Mouse (Mus musculus) skeletal muscle tissue, adult 2 months (tissue): ENCODE results near the gene Foxred2.

Experiments
- DNase-seq: peaks from one replicate; pipeline ENCODE4 v3.0.0-alpha.2; 2012; ENCODE audit warnings: low read depth, low spot score

The Foxred2 gene

GRCm38 (mm10) chr15:77949061-77949460 is 7.5 kb downstream of the Foxred2 start:
- no peak for DNase-seq

DNA sequence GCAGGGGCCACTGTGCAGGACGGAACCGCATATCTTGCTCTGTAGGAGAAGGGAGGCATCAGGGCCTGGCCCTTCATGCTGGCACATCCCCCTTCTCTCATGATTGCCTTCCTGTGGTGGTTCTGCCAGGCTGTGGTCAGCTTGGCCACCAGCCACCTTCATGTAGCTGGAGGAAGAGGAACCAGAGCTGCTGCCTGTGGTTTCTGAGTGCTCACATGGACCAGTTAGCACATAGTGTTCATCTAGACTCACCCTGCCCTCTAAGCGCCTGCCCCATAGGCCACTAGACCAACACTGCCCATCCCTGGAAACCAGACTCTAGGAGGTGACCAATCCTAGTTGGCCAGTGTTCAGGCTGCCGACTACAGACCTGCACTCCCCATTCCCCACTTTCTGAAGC is 10.8 kb downstream of the Foxred2 start:
- DNase-seq: peak; percentile 65

DNA sequence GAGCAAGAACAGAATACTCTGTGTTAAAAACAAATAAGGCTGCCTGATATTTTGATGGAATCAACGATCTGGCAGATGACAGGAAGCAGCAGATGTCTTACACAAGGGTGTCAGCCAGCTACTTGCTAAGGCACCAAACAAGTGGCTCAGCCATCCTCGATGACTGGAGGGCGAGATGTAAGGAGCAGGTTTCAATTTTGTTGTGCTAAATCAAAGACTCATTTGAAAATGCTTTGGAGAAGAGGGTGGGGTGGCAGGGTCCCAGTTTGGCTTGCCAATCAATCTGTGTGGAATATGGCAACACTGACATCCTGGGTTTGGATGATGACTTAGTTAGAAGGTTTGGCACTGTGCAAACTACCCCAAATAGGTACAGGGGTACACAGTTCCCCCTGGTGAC is 15.0 kb downstream of the Foxred2 start:
- no peak for DNase-seq

DNA sequence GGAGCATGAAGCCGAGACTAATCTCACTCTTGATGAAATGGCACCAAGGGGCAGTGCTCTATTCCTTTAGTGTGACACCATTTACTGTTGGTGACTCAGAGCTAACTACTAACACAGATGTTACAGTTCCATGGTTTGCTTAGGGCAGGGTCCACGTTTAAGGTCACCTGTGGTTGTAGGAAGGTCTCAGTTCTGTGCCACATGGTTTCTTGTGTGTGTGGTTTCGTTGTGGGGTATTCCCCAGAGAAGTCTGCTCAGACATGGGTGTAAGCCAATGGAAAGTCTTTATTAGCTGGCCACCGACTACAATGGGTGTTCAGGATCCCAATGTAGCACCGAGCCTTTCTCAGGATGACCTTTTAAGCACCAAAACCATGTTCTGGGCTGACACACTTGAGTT is 18.0 kb downstream of the Foxred2 start:
- no peak for DNase-seq

GRCm38 (mm10) chr15:77935673-77936375 is 20.7 kb downstream of the Foxred2 start:
- no peak for DNase-seq

DNA sequence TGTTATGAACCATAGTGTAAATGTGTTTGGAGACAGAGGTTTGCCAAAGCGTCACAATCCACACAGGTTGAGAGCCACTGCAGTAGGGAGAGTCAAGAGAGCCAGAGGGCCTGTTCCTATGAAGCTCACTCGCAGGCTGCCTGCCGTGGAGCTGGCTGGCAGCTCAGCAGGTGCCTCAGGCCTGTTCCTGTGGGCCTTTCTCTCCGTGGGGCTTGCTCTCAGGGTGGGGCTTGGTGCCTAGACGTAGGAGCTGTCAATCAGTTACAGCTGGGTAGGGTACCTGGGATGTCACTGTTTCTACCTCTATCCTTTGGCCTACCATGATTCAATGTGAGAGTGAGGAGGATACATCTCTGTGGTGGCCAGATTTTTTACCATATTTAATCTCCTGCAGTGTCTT is 21.6 kb downstream of the Foxred2 start:
- no peak for DNase-seq

DNA sequence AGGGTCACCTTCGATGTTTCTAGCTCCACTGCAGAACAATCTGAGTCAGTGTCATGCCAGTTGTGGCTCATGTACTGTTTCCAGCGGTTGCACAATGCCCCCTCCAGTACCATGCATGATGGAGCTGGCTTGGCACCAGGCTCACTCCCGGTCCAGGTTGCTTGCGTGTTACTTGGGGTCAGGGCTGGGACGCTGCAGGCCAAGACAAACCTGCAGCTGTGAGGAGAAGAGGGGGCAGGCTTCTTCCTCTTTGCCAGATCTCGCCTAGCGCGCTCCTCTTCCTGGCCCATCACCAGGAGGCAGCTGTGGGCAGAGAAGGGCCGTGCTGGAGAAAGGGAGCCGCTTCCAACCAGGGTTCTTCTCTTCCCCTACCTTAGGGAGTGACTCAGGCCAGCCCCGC is 22.2 kb downstream of the Foxred2 start:
- no peak for DNase-seq

GRCm38 (mm10) chr15:77933770-77934169 is 22.8 kb downstream of the Foxred2 start:
- DNase-seq: peak; percentile 98

- DNase-seq: no peak
Measured at GRCm38 (mm10) chr15:77933222-77933621, 23.3 kb downstream of the Foxred2 start.

- DNase-seq: peak; percentile 67
Measured at GRCm38 (mm10) chr15:77931689-77932016, 24.9 kb downstream of the Foxred2 start.

- no peak for DNase-seq
Measured at GRCm38 (mm10) chr15:77930986-77931688, 25.4 kb downstream of the Foxred2 start.

DNA sequence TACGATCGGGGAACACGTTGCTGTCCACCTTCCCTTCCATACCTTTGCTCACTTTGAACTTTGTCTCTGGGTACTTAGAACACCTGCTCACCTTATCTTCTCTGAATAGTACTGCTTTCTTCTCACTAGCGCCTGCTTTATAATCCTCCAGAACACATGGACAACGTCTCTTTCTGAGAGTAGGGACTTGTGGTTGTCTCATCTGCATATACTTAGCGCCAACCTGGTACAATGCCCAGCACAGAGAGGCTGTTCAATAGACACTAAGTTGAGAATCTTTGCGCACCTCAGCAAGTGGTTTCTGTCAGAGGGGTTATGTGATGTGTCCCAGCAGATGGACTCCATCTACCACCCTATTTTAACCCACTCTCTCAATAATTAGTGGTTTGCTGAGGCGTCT is 26.7 kb downstream of the Foxred2 start:
- no peak for DNase-seq

GRCm38 (mm10) chr15:77928673-77929331 is 27.7 kb downstream of the Foxred2 start, which contains the start of gene Txn2:
TSS of gene Txn2 (minus strand) at chr15:77929006.
- peak; percentile 98 for DNase-seq

- no peak for DNase-seq
Measured at GRCm38 (mm10) chr15:77928091-77928490, 28.4 kb downstream of the Foxred2 start.

DNA sequence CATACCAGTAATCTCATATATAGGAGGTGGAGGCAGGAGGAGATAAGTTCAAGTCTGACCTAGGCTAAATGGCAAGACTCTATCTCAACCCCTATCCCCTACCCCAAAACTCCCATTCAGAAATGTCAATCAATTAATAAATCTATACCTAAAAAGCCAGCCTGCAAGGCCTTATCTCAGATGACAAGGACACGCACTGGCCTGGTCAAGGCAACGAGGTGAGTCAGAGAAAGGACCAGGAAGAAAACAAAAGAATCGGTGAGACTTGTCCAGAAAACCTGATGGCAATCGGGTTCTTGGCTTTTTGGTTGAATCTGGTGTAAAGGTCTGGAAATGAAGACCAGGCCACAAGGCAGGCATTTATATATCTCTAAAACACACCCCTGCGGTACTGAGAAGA is 29.6 kb downstream of the Foxred2 start:
- no peak for DNase-seq

GRCm38 (mm10) chr15:77925195-77925594 is 31.3 kb downstream of the Foxred2 start:
- DNase-seq: no peak

GRCm38 (mm10) chr15:77923267-77924035 is 33.1 kb downstream of the Foxred2 start:
- no peak for DNase-seq

- DNase-seq: no peak
Measured at GRCm38 (mm10) chr15:77922710-77923109, 33.8 kb downstream of the Foxred2 start.

GRCm38 (mm10) chr15:77921636-77922035 is 34.9 kb downstream of the Foxred2 start:
- DNase-seq: no peak

GRCm38 (mm10) chr15:77920511-77921462 is 35.7 kb downstream of the Foxred2 start:
- no peak for DNase-seq

DNA sequence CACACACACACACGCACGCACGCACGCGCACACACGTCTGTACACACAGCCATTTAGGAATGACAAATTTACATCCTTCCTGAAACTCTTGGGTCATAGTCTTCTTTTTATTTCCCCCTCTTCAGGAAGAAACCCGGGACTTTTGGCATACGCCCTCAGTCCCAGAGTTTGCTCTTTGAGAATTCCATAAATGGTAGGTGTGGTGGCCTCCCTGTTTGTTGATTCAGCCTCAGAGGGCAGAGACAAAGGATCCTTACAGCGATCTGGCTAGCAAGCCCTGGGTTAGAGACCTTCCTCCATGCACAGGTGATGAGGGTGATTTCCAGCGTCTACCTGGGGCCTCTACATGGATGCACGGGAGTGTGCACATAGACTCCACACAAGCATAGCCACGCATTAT is 37.1 kb downstream of the Foxred2 start:
- DNase-seq: no peak
